Mouse (Mus musculus) neural tube, embryonic 14.5 days (tissue): Measurements from ENCODE around the gene Chrnb1. TPM values are rescaled to one million over a fixed set of nuclear protein-coding genes. Genes with fewer than 3 reads are reported as not detected.
A peak's percentile ranks its signal among the peaks of the same experiment; 100 is the strongest.

Experiments used
- ATAC-seq: fragments of 200-750 bp; cut with Nextera tagmentation; 2 replicates; pipeline ENCODE4 v1.8.0; 2017; ENCODE audit warnings: low read depth, mild to moderate bottlenecking, moderate TSS enrichment, moderate library complexity
- H3K27ac ChIP-seq: fragments of 300-500 bp; sonication (generic); 2 replicates; pipeline ENCODE4 v1.5.1; 2014; ENCODE audit warnings: low read depth, mild to moderate bottlenecking, control low read depth, low read length, moderate library complexity, mixed read lengths
- H3K27me3 ChIP-seq: fragments of 300-500 bp; sonication (generic); 2 replicates; pipeline ENCODE4 v1.6.1; 2014; ENCODE audit warnings: low read length; ENCODE audit not compliant: control insufficient read depth, insufficient read depth
- H3K36me3 ChIP-seq: fragments of 300-500 bp; sonication (generic); 2 replicates; pipeline ENCODE4 v1.6.1; 2014; ENCODE audit warnings: low read length, mixed read lengths; ENCODE audit not compliant: control insufficient read depth, insufficient read depth
- H3K4me1 ChIP-seq: fragments of 300-500 bp; sonication (generic); 2 replicates; pipeline ENCODE4 v1.6.1; 2014; ENCODE audit warnings: low read length; ENCODE audit not compliant: control insufficient read depth, insufficient read depth
- H3K4me2 ChIP-seq: fragments of 300-500 bp; sonication (generic); 2 replicates; pipeline ENCODE4 v1.6.1; 2014; ENCODE audit warnings: mild to moderate bottlenecking, low read depth, low read length, control low read depth
- H3K4me3 ChIP-seq: fragments of 300-500 bp; sonication (generic); 2 replicates; pipeline ENCODE4 v1.5.1; 2014; ENCODE audit warnings: low read depth, low read length, control low read depth, mixed read lengths
- H3K9ac ChIP-seq: fragments of 300-500 bp; sonication (generic); replicated peaks from 2 replicates; pipeline ENCODE4 v1.6.1; 2014; ENCODE audit warnings: low read depth, mild to moderate bottlenecking, control low read depth, low read length, mixed read lengths
- H3K9me3 ChIP-seq: fragments of 300-500 bp; sonication (generic); 2 replicates; pipeline ENCODE4 v1.6.1; 2016; ENCODE audit warnings: low read length; ENCODE audit not compliant: control insufficient read depth
- WGBS: fragments of 180-500 bp; shearing (Covaris S2); extraction: QIAGEN DNeasy Blood & Tissue Kit; methylation state at CpG from one replicate; pipeline ENCODE4 v1.1.7; 2014; 5-methylcytosine and 5-hydroxymethylcytosine counted together
- polyA plus RNA-seq: library from polyadenylated mRNA; unstranded; fragments of >200 nt; fragmentation: Nextera tagmentation; extraction: Ambion mirVana; gene quantifications from 2 replicates; pipeline ENCODE4 v1.2.1, GENCODE M21; 2014

Chrnb1 gene
- polyA plus RNA-seq, 1 experiment from 2014 or later = 0.78 TPM

DNA sequence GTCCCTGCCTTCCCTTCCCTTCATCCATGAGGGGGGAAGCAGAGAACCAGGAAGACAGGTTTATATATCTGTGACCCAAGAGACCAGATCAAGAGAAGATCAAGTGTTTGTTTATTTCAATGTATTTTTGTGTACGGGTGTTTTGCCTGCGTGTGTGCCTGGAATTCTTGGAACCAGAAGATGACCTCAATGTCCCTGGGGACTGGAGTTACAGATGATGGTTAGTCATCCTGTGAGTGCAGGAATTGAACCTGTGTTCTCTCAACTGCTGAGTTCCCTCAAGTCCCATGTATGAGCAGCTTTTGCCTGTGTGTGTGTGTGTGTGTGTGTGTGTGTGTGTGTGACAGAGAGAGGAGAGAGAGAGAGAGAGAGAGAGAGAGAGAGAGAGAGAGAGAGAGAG is 11.9 kb upstream of the Chrnb1 start:
- WGBS = 86% methylated on average over 2 of the region's 2 CpGs

DNA sequence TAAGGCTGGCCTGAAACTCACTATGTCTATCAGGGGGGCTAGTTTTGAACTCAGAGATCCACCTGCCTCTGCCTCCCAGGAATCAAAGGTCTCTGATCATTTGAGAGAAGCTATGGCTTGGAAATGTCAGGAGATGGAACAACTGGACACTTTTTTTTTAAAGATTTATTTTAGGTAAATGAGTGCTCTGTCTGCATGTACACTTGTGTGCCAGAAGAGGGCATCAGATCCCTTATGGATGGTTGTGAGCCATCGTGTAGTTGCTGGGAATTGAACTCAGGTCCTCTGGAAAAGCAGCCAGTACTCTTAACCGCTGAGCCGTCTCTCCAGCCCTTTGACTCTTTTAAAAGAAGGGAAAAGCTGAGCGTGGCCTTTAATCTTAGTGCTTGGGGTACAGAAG is 10.6 kb upstream of the Chrnb1 start:
- Histone ChIP-seq H3K27ac (no peak overlapping the region), H3K4me2 (no peak overlapping the region), H3K9me3 (no peaks in the 10 kb centered on the region), H3K9ac (no peak overlapping the region), H3K36me3 (no peaks in the 10 kb centered on the region), H3K4me3 (no peak overlapping the region), H3K27me3 (peaks cover 9% of the 10 kb centered on the region), H3K4me1 (peaks cover 25% of the 10 kb centered on the region)
- no peak for ATAC-seq
- 85% methylated on average over 4 of the region's 4 CpGs for WGBS

More for the DNA sequence above, 11.9 kb upstream of the Chrnb1 start:
- H3K36me3 ChIP-seq = no peaks in the 10 kb centered on the region
- H3K9ac ChIP-seq = no peak overlapping the region
- H3K4me1 ChIP-seq = peaks cover 14% of the 10 kb centered on the region
- no peak overlapping the region for H3K4me3 ChIP-seq
- peaks cover 9% of the 10 kb centered on the region for H3K27me3 ChIP-seq
- no peak overlapping the region for H3K4me2 ChIP-seq
- no peaks in the 10 kb centered on the region for H3K9me3 ChIP-seq
- no peak overlapping the region for H3K27ac ChIP-seq
- ATAC-seq = no peak

DNA sequence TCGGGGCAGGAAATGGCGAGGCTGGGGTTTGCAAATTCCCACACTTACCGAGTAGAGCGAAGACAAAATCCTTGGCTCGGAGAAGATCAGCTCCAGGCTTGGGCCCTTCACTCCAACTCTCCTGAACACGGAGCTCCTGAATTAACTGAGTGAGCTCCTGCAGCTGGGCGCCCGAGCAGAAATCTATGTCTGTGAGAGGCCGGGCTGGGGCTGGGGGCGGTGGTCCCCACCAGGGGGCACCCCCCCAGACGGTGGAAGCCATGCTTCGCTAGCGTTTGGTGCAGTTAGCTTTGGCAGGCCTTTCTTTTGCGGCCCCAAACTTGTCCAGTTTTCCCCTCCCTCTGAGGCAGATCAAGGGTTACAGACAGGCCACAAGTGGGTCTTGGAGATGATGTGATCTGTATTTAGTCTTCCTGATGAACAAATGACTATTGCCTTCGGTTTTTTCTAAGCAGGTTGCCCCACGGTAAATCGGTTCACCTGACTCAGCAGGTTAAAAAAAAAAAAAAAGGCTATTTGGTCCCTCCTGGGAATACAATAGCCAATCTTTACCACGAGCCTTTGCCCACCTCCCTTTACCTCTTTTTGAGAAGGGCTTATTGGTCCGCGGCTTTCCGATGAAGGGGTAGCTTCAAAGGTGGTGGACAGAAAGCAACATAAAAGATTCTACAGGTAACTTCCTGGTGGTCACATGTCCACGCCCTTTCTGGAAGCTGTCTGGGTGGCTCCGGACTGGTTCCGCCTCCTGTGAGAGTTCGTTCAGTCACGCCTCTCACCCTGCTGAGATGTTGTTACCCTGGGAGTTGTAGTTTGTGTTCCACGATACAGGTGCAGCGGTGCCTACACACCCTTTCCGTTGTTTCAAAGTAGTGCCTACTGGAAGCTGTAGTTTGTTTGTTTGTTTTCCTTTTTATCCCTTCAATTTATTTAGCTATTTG is 9.5 kb upstream of the Chrnb1 start, which contains the start of gene Tmem102:
Gene Tmem102, minus strand, starts transcription at position 653 of the 938 bp plus-strand sequence.
- Histone ChIP-seq H3K9me3 (no peaks in the 10 kb centered on the region), H3K27me3 (peaks cover 11% of the 10 kb centered on the region), H3K4me1 (peaks cover 29% of the 10 kb centered on the region), H3K36me3 (no peaks in the 10 kb centered on the region), H3K27ac (no peak within 1 kb of the TSS), H3K4me2 (peak within 1 kb of the TSS; percentile 96; the same call in 1 of the 2 replicates), H3K9ac (0 out of 2 replicates have a peak within 1 kb of the TSS, but pooled peaks have one; percentile 34), H3K4me3 (no peak within 1 kb of the TSS)
- 6% methylated on average over 29 of the region's 29 CpGs for WGBS
- no peak for ATAC-seq

DNA sequence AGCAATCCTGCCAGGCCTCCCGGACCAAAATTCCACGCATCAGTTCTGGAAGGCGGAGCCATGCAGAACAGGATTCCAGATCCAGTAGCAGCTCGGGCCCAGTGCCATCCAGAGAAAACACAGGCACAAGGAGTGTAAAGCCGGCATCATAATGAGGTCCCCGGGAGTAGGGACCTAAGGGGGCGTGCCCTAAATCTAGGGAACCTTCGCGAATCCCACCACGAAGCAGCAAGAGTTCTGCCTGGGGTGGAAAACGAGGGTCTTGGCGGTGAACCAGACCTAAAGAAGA is 8.9 kb upstream of the Chrnb1 start:
- no peak for ATAC-seq
- 4% methylated on average over 12 of the region's 12 CpGs for WGBS
- no peaks in the 10 kb centered on the region for H3K36me3 ChIP-seq
- H3K9me3 ChIP-seq = no peaks in the 10 kb centered on the region
- peaks cover 31% of the 10 kb centered on the region for H3K4me1 ChIP-seq
- H3K9ac ChIP-seq = 0 out of 2 replicates have a peak overlapping the region, but pooled peaks have one; percentile 34
- H3K4me2 ChIP-seq = peak overlapping the region; percentile 96; the same call in 1 of the 2 replicates
- H3K27ac ChIP-seq = no peak overlapping the region
- no peak overlapping the region for H3K4me3 ChIP-seq
- peaks cover 11% of the 10 kb centered on the region for H3K27me3 ChIP-seq

DNA sequence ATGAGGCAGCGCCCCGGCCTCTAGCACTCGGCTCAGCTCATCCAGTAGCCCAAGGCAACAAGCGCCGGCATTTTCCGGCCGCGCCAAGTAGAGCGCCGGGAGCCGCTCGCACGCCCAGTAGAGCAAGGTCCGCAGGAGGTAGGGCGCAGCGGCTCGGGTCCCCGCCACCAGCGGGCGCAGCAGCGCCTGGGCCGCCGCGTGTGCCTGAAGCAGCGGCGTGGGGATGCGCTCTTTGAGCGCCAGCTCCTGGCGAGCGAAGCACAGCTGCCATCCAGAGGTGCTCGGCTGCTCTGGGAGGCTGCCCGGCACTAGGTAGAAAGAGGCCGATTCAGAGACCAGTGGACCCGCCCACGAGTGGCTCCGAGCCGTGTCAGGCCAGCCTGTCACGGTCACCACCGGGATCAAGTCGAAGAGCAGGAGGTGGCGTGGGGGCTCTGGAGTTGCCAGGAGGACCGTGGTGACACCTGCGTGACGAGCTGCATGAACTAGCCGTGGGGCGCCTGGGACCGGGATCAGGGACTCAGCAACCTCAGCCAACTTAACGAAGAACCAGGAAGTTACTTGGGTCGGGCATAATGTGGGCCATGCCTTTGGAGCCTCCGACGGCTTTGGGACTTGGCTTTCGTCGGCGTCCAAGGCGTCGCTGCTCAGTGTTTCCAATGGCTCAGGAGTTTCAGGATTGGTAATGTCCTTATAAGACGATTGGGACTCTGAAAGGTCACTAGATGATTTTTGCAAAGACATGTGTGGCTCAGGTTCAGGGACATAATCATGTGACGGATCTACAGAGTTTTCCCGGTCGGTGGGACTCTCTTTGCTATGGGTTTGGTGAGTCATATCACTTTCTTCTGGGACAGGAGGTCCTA is 8.3 kb upstream of the Chrnb1 start:
- Histone ChIP-seq H3K27me3 (peaks cover 11% of the 10 kb centered on the region), H3K36me3 (no peaks in the 10 kb centered on the region), H3K4me1 (peaks cover 37% of the 10 kb centered on the region), H3K9ac (peak overlapping the region; percentile 50), H3K9me3 (no peaks in the 10 kb centered on the region), H3K4me2 (peak overlapping the region; percentile 96), H3K4me3 (peak overlapping the region; percentile 55), H3K27ac (no peak overlapping the region)
- WGBS = 1% methylated on average over 60 of the region's 60 CpGs
- ATAC-seq = peak; percentile 36; the same call in 1 of the 2 replicates

DNA sequence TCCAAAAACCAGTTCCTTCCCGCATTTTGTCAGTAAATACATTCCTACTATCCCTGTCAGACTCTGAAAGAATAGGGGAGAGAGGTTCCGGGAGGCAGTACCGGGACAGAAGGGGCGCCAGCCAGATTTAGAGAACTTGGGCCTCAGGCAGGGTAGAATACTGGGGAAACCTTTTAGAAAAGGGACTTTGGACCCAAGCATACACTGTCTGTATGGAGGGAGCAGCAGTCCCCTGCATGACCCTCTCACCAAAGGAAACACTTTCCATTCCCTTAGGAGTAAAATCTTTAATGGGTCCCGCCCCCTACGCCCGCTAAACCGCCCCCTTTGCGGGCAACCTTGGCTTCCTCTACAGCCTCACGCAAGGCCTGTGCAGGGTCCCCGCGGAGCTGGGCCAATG is 7.6 kb upstream of the Chrnb1 start:
- H3K27me3 ChIP-seq = peaks cover 11% of the 10 kb centered on the region
- ATAC-seq = no peak
- H3K4me3 ChIP-seq = peak overlapping the region; percentile 55
- peak overlapping the region; percentile 96 for H3K4me2 ChIP-seq
- H3K9ac ChIP-seq = peak overlapping the region; percentile 50
- WGBS = 1% methylated on average over 12 of the region's 12 CpGs
- peaks cover 40% of the 10 kb centered on the region for H3K4me1 ChIP-seq
- H3K36me3 ChIP-seq = no peaks in the 10 kb centered on the region
- no peak overlapping the region; the same call in 1 of the 2 replicates for H3K27ac ChIP-seq
- H3K9me3 ChIP-seq = no peaks in the 10 kb centered on the region

DNA sequence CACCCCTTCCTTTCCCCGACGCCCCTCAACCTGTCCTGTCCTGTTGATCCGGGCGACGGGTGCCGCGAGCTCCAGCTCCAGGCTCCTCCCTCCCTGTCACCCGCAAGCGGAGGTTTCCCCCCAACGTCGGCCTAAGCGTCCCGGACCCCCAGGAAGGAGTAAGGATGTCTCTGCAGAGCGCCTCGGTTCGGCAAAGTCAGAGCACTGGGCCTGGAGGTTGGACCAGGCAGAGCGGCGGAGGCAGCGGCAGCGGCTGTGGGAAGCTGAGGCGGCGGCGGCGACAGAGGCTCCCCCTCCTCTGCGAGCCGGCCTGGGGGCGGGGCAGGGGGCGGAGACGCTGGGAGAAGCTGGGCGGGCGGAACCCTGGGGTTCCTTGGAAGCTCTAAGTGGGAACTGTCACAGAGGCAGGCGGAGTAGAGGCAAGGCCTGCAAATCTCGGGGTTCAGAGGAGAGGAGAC is 6.9 kb upstream of the Chrnb1 start:
- peak overlapping the region; percentile 96 for H3K4me2 ChIP-seq
- H3K27ac ChIP-seq = peak overlapping the region; percentile 66
- H3K9ac ChIP-seq = peak overlapping the region; percentile 71
- H3K9me3 ChIP-seq = no peaks in the 10 kb centered on the region
- 0 out of 2 replicates have a peak, but pooled peaks cover under 1% of the 10 kb centered on the region for H3K36me3 ChIP-seq
- no peak for ATAC-seq
- peak overlapping the region; percentile 55 for H3K4me3 ChIP-seq
- under 1% methylated on average over 33 of the region's 33 CpGs for WGBS
- H3K4me1 ChIP-seq = peaks cover 40% of the 10 kb centered on the region
- H3K27me3 ChIP-seq = peaks cover 11% of the 10 kb centered on the region

DNA sequence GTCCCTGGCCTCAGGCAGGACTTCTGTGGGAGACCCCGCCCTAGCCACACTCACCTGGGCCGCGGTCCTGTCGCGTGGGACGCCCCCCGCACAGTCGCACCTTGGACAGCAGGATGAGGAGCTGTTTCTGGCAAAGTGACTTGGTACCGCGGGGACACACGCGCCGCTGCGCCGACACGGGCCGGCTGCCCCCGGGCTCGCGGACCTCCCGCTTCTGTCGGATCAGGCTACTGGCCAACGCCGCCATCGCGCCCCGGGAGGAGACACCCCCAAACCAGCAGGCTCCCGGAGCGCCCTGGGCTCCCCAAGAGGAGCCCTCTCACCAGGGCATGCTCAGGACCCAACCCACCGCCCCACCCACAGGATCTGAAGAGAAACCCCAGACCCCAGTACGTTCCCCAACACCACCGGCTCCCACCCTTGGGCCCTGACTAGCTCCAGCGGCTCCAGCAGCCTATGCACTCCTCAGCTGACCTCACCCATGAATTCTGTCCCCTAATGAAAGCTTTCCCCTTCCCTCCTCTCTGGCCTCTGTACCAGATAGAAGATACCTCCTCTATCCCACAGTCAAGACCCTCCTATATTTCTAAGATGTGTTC is 5.7 kb upstream of the Chrnb1 start, which contains the start of gene Fgf11:
Gene Fgf11, minus strand, starts transcription at position 479 of the 599 bp plus-strand sequence.
- Histone ChIP-seq H3K4me2 (peak within 1 kb of the TSS; percentile 96), H3K36me3 (0 out of 2 replicates have a peak, but pooled peaks cover 4% of the 10 kb centered on the region), H3K9ac (peak within 1 kb of the TSS; percentile 71), H3K9me3 (no peaks in the 10 kb centered on the region), H3K4me3 (peak within 1 kb of the TSS; percentile 55), H3K4me1 (peaks cover 40% of the 10 kb centered on the region), H3K27ac (peak within 1 kb of the TSS; percentile 95), H3K27me3 (peaks cover 11% of the 10 kb centered on the region)
- under 1% methylated on average over 33 of the region's 33 CpGs for WGBS
- ATAC-seq = no peak
